Mouse (Mus musculus) CD4-positive, CD25-positive, alpha-beta regulatory T cell (primary cell): Measurements from ENCODE around the gene Dennd2c. TPM values are rescaled to one million over a fixed set of nuclear protein-coding genes. Genes with fewer than 3 reads are reported as not detected.

Experiments used
- polyA plus RNA-seq: library from polyadenylated mRNA; unstranded; fragments of 100-300 nt; shearing (Covaris generic); gene quantifications from one replicate; pipeline ENCODE4 v1.2.1, GENCODE M21; 2017

Dennd2c gene
- 2.3 TPM for polyA plus RNA-seq

DNA sequence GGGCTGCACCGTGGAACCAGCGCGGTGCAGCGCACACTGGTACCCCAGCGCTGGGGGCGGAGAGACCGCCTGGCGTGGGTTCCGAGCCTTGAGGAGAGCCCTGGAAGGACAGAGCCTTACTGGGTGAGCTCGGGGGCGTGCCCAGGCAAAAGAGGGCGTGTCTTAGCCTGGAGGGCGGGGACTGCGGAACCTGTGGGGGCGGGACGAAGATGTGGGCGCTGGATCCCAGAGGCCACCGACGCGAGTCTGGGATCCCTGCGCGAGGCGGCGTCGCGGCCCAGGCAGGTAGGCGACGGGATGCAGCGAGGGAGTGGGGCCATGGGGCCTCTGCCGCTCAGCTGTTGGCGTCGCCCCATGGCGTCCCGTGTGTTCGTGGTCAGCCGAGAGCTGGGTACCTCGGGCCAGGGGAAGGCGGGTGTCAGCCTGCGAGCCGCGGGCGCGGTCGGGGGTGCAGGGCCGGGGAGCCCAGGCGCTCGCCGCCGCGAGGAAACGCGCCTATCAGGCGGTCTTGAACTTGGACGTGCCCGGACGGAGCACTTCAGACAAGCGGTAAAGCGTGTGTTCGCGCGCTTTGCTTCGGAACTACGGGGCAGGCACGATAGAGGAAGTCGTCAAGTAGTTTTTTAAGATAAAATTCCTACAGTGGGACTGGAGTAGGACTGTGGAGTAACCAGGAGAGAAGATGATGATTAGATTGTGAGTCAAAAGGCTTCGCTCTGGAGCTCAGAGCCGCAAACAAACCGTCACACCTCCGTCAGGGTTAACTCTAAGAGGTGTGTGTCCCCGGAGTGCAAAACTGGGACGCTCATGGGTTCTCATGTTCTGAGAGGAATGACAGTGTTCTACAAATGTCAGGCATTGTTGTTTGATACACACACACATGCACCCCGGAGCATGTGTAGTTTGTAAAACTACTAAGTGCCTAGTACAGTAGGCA lies at the start of gene Dennd2c:
Gene Dennd2c, plus strand, starts transcription at position 151 of the 937 bp plus-strand sequence.

GRCm38 (mm10) chr3:103058207-103059157 lies 43.9 kb upstream of the Dennd2c start, which contains the start of gene Nras:
Nras (plus strand) TSS chr3:103058285.

GRCm38 (mm10) chr3:103073771-103074170 lies 28.6 kb upstream of the Dennd2c start, which contains the start of gene Ampd1:
Ampd1 (plus strand) TSS chr3:103074014.

DNA sequence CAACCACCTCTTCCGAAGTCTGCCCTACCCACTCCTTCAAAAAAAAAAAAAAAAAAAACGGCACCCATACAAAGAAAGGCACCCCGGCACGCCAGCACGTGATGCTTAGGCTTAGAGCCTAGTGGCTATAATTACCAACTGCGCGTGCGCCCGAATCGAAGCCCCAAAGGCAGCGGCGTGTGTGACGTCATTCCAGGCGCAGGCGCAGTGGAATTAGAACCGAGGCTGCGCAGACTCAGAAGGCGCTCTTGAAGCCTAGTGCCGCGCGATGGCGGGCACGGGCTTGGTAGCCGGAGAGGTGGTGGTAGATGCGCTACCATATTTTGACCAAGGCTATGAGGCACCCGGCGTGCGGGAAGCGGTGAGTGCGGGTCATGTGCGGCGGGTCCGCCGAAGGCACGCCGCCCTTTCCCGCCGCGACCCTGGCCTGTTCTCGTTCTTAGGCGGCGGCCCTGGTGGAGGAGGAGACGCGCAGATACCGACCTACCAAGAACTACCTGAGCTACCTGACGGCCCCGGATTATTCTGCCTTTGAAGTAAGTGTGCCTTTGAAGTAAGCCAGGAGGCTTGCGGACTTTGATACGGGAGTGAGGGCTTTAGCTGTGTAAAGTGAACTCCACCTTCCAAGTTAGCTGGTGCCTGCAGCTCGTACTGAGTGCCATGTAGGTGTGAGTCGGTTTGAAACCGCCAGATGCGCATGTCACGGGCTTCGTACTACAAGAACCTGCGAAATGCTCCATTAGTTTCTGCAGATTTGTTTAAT lies 69.3 kb downstream of the Dennd2c start, which contains the start of gene Bcas2:
Gene Bcas2, plus strand, starts transcription at position 151 of the 763 bp plus-strand sequence.

Other genes with a start within 250 kb of the Dennd2c start
- not detected for gene Sycp1, start 166.5 kb upstream of the Dennd2c start, polyA plus RNA-seq
- not detected for gene Nr1h5, start 138.5 kb upstream of the Dennd2c start, polyA plus RNA-seq
- 90.7 TPM for gene Sike1, start 106.9 kb upstream of the Dennd2c start, polyA plus RNA-seq
- gene Csde1, start 82.2 kb upstream of the Dennd2c start, polyA plus RNA-seq = 272 TPM
- gene Nras, start 44.3 kb upstream of the Dennd2c start, polyA plus RNA-seq = 52.8 TPM
- gene Ampd1, start 28.6 kb upstream of the Dennd2c start, polyA plus RNA-seq = 12.7 TPM
- 148 TPM for gene Bcas2, start 69.1 kb downstream of the Dennd2c start, polyA plus RNA-seq
- 31.4 TPM for gene Trim33, start 176.7 kb downstream of the Dennd2c start, polyA plus RNA-seq